Mouse (Mus musculus) midbrain, embryonic 15.5 days (tissue): Measurements from ENCODE around the gene Hcar1. TPM values are rescaled to one million over a fixed set of nuclear protein-coding genes. Genes with fewer than 3 reads are reported as not detected.

ENCODE experiments used
- ATAC-seq: fragments of 200-750 bp; cut with Nextera tagmentation; replicated peaks from 2 replicates; pipeline ENCODE4 v1.8.0; 2017; ENCODE audit warnings: moderate TSS enrichment
- H3K27ac ChIP-seq: fragments of 300-500 bp; sonication (generic); 2 replicates; pipeline ENCODE4 v1.5.1; 2015; ENCODE audit warnings: mild to moderate bottlenecking, inconsistent platforms
- H3K27me3 ChIP-seq: fragments of 300-500 bp; sonication (generic); replicated peaks from 2 replicates; pipeline ENCODE4 v1.6.1; 2015; ENCODE audit warnings: inconsistent platforms
- H3K36me3 ChIP-seq: fragments of 300-500 bp; sonication (generic); replicated peaks from 2 replicates; pipeline ENCODE4 v1.6.1; 2015; ENCODE audit warnings: inconsistent platforms
- H3K4me1 ChIP-seq: fragments of 300-500 bp; sonication (generic); 2 replicates; pipeline ENCODE4 v1.6.1; 2015; ENCODE audit warnings: inconsistent platforms
- H3K4me2 ChIP-seq: fragments of 300-500 bp; sonication (generic); 2 replicates; pipeline ENCODE4 v1.6.1; 2015; ENCODE audit warnings: inconsistent platforms, mild to moderate bottlenecking, moderate library complexity
- H3K4me3 ChIP-seq: fragments of 300-500 bp; sonication (generic); 2 replicates; pipeline ENCODE4 v1.5.1; 2015; ENCODE audit warnings: mild to moderate bottlenecking, inconsistent platforms
- H3K9ac ChIP-seq: fragments of 300-500 bp; sonication (generic); 2 replicates; pipeline ENCODE4 v1.6.1; 2015; ENCODE audit warnings: mild to moderate bottlenecking, inconsistent platforms
- H3K9me3 ChIP-seq: fragments of 300-500 bp; sonication (generic); 2 replicates; pipeline ENCODE4 v1.6.1; 2016; ENCODE audit warnings: inconsistent platforms
- WGBS: fragments of 180-500 bp; shearing (Covaris S2); methylation state at CpG from one replicate; pipeline ENCODE4 v1.1.7; 2015; ENCODE audit warnings: mixed read lengths; 5-methylcytosine and 5-hydroxymethylcytosine counted together
- polyA plus RNA-seq: library from polyadenylated mRNA; unstranded; fragments of >200 nt; fragmentation: Nextera tagmentation; extraction: Ambion mirVana; gene quantifications from 2 replicates; pipeline ENCODE4 v1.2.1, GENCODE M21; 2015

Hcar1 gene
- polyA plus RNA-seq, 1 experiment from 2014 or later = 0.65 TPM

DNA sequence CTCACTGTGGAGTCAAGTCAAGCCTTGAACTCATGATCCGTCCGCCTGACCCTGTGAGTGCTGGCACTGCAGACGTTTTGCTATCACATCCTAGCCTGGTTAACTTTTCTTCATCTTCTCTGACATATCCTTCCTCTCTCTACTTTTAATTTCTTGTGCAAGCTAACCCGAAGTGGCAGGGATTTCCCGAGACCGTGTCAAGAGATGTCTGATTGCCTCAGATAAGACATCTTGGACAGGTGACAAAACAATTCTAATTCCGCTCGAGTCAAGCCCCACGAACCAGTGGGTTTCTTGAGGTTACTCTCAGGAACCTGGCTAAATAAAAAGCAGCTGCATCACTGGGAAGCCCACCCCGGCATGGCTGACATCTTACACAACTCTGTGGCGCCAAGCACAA, 21.0 kb downstream of the Hcar1 start:
- Histone ChIP-seq H3K27me3 (no peaks in the 10 kb centered on the region), H3K4me1 (no peaks in the 10 kb centered on the region), H3K27ac (no peak overlapping the region), H3K36me3 (no peaks in the 10 kb centered on the region), H3K4me3 (no peak overlapping the region), H3K9me3 (no peaks in the 10 kb centered on the region), H3K9ac (no peak overlapping the region), H3K4me2 (no peak overlapping the region)
- ATAC-seq = no peak
- 87% methylated on average over 11 of the region's 11 CpGs for WGBS

DNA sequence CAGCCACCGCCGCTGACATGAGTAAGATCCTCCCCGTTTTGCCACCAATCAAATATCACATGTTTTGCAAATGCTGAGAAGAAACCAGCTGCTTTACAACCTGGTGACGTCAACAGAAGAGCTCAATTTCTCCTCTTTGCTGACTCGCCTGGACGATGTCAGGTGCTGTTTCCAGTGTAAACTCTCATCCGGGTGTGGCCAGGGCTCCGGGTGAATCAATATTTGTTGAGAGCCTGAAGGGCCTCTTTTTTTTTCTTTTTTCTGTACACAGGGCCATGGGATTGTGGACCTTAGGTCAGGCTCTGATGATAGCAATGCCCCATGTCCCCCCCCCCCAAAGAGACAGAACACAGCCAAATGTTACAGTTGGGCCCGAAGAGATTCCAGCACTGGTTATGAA, 25.3 kb downstream of the Hcar1 start:
- Histone ChIP-seq H3K4me1 (no peaks in the 10 kb centered on the region), H3K9ac (no peak overlapping the region), H3K36me3 (no peaks in the 10 kb centered on the region), H3K27ac (no peak overlapping the region), H3K27me3 (no peaks in the 10 kb centered on the region), H3K4me3 (no peak overlapping the region), H3K9me3 (no peaks in the 10 kb centered on the region), H3K4me2 (no peak overlapping the region)
- no peak for ATAC-seq
- 87% methylated on average over 9 of the region's 9 CpGs for WGBS

DNA sequence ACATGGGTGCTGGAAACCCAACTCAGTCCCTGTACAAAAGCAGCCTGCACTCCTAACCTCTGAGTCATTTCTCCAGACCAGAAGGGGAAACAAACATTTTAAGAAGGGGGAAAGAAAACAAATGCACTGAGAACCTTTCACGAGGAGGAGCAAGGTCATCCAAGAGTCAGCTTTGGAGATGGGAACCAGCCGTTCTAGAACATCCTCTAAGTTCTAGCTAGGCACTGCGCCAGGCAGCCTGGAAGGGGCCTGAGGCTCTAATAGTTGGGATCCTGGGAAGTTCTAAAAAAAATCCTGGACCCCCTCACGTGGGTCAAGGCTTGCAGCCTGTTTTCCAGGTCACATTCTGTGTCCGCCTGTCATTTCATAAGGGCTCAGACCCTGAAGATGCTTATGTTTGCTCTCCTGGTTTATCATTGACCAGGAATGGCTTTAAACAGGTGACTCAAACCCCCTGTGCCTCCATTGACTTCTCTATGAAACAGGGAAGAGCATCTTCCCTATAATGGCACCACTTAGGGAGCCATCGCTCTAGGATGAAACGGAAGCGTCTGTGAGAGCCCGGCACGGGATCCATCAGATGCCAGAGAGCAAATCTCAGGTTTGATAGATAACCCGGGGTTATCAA, 25.8 kb downstream of the Hcar1 start:
- no peaks in the 10 kb centered on the region for H3K27me3 ChIP-seq
- no peak overlapping the region for H3K4me2 ChIP-seq
- no peaks in the 10 kb centered on the region for H3K36me3 ChIP-seq
- no peak overlapping the region for H3K9ac ChIP-seq
- no peaks in the 10 kb centered on the region for H3K9me3 ChIP-seq
- no peak overlapping the region for H3K4me3 ChIP-seq
- no peak overlapping the region for H3K27ac ChIP-seq
- ATAC-seq = no peak
- no peaks in the 10 kb centered on the region for H3K4me1 ChIP-seq
- WGBS = 91% methylated on average over 11 of the region's 11 CpGs

DNA sequence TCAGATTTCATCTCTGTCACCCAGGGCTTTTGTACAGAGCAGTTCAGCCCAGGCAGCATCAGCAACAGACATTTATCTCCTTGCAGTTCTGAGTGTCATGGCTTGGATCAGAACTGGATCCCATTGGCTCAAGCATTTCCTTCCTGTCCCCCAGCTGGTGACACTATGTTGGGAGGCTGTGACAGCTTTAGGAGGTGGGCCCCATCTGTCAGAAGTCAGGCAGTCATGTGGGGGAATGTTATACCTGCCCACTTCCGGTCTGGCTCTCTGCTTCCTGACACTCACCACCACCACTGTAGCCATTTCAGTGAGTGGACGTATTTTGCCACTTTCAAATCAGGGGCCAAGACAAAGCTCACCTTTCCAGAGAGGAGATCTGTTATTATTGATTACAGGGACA, 28.4 kb downstream of the Hcar1 start:
- ATAC-seq = no peak
- H3K9me3 ChIP-seq = no peaks in the 10 kb centered on the region
- H3K4me1 ChIP-seq = no peaks in the 10 kb centered on the region
- no peak overlapping the region for H3K4me2 ChIP-seq
- 70% methylated on average over 2 of the region's 2 CpGs for WGBS
- no peaks in the 10 kb centered on the region for H3K27me3 ChIP-seq
- H3K9ac ChIP-seq = no peak overlapping the region
- H3K36me3 ChIP-seq = no peaks in the 10 kb centered on the region
- H3K27ac ChIP-seq = no peak overlapping the region
- H3K4me3 ChIP-seq = no peak overlapping the region

DNA sequence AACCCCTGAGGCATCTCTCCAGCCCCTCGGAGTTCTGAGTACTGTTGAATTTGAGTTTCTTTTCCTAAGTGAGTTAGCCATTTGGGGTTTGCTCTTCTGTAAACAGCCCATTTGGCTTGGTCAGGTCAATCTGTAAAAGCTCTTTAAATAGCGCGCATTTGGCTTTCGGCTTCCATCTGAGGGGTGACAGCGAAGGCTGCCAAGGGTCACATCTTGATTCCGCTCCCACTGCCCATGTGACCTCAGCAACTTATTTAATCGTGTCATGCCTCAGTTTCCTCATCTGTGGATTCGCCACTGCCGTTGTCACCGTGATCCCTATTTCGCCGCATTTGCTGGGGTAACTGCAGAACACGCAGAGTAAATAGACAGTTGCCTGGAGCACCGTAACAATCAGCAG, 35.5 kb downstream of the Hcar1 start:
- no peaks in the 10 kb centered on the region for H3K36me3 ChIP-seq
- H3K4me3 ChIP-seq = no peak overlapping the region
- no peak overlapping the region for H3K4me2 ChIP-seq
- H3K27ac ChIP-seq = no peak overlapping the region
- H3K9ac ChIP-seq = no peak overlapping the region
- no peak for ATAC-seq
- WGBS = 93% methylated on average over 14 of the region's 14 CpGs
- no peaks in the 10 kb centered on the region for H3K27me3 ChIP-seq
- no peaks in the 10 kb centered on the region for H3K4me1 ChIP-seq
- H3K9me3 ChIP-seq = no peaks in the 10 kb centered on the region

DNA sequence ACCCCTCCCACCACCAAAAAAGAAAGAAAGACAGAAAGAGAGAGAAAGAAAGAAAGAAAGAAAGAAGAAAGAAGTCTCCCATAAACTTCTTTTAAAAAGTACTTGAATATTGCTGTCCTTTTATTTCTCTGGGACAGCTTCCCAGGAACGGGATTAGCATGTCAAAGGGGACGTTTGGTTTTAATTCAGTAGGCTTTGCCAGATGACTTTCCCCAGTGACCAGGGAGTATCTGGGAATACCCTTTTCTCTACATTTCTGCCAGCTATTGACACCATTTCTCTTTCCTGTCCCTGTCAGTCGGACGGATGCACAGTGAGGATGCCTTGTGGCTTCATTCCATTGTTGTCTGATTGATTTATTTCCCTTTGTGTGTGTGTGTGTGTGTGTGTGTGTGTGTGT, 36.0 kb downstream of the Hcar1 start:
- Histone ChIP-seq H3K4me2 (no peak overlapping the region), H3K9me3 (no peaks in the 10 kb centered on the region), H3K27ac (no peak overlapping the region), H3K9ac (no peak overlapping the region), H3K4me3 (no peak overlapping the region), H3K4me1 (no peaks in the 10 kb centered on the region), H3K36me3 (no peaks in the 10 kb centered on the region), H3K27me3 (no peaks in the 10 kb centered on the region)
- 34% methylated on average over 4 of the region's 4 CpGs for WGBS
- ATAC-seq = no peak

DNA sequence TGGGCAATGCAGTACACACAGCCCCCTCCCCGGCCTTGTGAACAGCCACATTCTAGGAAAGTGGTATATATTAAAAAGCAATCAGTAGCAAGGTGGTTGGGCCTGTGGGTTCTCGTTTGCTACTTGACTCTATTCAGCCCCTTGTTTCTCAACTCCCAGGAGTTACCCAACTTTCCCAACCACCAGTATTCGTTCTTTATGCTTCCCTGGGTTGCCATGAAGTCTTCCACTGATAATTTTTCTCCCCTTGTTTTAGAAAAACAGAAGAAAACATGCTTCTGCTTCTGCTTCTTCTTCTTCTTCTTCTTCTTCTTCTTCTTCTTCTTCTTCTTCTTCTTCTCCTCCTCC, 36.9 kb downstream of the Hcar1 start:
- no peaks in the 10 kb centered on the region for H3K4me1 ChIP-seq
- 70% methylated on average over 3 of the region's 3 CpGs for WGBS
- no peak overlapping the region for H3K4me3 ChIP-seq
- no peak overlapping the region for H3K27ac ChIP-seq
- H3K9ac ChIP-seq = no peak overlapping the region
- no peaks in the 10 kb centered on the region for H3K27me3 ChIP-seq
- no peaks in the 10 kb centered on the region for H3K36me3 ChIP-seq
- ATAC-seq = no peak
- H3K4me2 ChIP-seq = no peak overlapping the region
- no peaks in the 10 kb centered on the region for H3K9me3 ChIP-seq

DNA sequence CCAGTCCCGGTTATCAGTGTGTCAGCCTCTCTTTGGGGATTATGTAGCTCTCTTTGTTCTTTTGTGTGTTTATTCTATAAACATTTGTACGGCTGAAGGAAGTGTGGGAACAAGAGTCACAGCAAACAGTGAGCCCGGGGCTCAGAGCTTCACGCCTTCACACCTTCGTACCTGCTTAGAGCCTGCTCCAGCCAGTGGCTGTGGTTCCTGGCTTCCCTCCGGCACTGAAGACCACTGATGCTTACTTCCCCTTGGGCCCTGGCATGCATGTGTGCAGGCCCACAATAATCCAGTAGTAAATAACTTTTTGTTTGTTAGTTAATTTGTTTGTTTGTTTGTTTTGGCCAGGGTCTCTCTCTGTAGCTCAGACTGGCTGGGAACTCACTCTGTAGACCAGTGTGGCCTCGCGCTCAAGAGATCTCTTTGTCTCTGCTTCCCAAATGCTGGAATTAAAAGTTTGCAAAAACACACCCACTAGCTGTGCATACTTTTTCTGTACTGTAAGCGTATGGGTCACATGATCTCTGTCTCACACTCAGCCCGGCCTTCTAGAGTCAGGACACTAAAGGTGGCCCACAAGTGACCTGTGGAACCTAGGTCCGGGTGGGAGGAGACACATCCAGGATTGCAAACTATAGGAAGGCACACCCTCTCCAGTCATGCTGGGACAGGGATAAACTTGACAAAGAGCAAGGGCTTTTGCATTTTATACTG, 37.4 kb downstream of the Hcar1 start:
- no peak for ATAC-seq

DNA sequence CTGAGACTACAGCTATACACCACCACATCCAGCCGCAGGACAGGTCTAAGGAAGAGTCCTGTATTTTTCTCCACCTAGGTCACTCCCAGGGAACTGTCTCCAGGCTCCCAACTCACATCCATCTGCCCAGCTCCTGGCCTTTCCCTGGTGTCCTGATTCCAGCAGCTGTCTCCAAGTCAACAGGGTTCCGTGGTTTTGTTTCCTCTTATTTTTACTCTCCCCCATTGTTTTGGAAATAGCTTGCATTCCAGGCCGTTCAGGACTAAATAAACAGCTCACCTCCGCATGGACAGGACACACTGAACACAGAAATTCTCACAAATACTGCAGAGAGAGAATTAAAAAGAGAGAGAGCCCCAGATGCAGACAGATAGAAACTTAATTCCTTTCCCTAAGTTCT, 42.4 kb downstream of the Hcar1 start:
- Histone ChIP-seq H3K27me3 (no peaks in the 10 kb centered on the region), H3K9me3 (no peaks in the 10 kb centered on the region), H3K4me3 (no peak overlapping the region), H3K4me2 (no peak overlapping the region), H3K9ac (no peak overlapping the region), H3K36me3 (no peaks in the 10 kb centered on the region), H3K4me1 (no peaks in the 10 kb centered on the region), H3K27ac (no peak overlapping the region)
- 56% methylated on average over 4 of the region's 4 CpGs for WGBS
- ATAC-seq = no peak

More for the DNA sequence above, 37.4 kb downstream of the Hcar1 start:
- no peaks in the 10 kb centered on the region for H3K4me1 ChIP-seq
- H3K27ac ChIP-seq = no peak overlapping the region
- H3K9me3 ChIP-seq = no peaks in the 10 kb centered on the region
- no peaks in the 10 kb centered on the region for H3K36me3 ChIP-seq
- no peak overlapping the region for H3K4me3 ChIP-seq
- H3K27me3 ChIP-seq = no peaks in the 10 kb centered on the region
- WGBS = 62% methylated on average over 11 of the region's 11 CpGs
- H3K4me2 ChIP-seq = no peak overlapping the region
- no peak overlapping the region for H3K9ac ChIP-seq

DNA sequence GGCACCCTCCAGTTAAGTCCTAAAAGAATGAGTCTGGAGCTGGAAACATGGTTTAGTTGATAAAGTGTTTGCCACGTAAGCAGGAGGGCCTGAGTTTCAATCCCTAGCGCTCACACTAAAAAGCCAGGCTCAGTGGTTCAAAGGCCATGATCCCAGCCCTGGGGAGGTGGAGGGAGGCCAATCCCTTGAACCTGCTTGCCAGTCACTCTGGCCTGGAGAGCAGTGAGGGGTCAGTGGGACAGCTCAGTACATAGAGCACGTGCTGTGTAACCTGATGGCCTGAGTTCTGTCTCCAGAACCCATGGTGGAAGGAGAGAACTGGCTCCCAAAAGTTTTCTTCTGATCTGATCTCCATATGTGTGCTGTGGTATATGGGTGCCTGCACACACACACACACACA, 45.0 kb downstream of the Hcar1 start:
- Histone ChIP-seq H3K9me3 (no peaks in the 10 kb centered on the region), H3K27ac (no peak overlapping the region), H3K27me3 (no peaks in the 10 kb centered on the region), H3K9ac (no peak overlapping the region), H3K4me3 (no peak overlapping the region), H3K4me1 (no peaks in the 10 kb centered on the region), H3K4me2 (no peak overlapping the region), H3K36me3 (no peaks in the 10 kb centered on the region)
- 75% methylated on average over 3 of the region's 3 CpGs for WGBS
- ATAC-seq = no peak

DNA sequence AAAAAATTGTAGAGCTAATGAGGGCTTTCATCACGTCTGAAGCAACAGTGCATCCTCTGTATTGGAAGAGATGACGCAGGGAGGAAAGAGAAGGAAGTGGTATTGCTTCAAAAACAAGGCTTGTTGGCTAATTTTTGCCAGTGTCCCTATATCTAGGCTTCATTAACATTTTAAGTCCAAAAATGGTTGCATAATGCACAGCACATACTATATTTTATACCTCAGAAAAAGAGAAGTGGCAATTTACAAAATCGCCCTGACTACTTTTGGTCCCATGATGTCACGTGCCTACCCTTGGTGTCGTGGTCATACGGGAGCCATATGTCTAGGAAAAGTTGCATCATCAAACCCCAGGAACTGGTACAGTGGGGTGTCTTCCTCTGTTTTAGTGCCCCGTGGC, 47.5 kb downstream of the Hcar1 start:
- Histone ChIP-seq H3K36me3 (no peaks in the 10 kb centered on the region), H3K27me3 (no peaks in the 10 kb centered on the region), H3K9ac (no peak overlapping the region), H3K4me1 (no peaks in the 10 kb centered on the region), H3K4me2 (no peak overlapping the region), H3K9me3 (no peaks in the 10 kb centered on the region), H3K4me3 (no peak overlapping the region), H3K27ac (no peak overlapping the region)
- 90% methylated on average over 7 of the region's 7 CpGs for WGBS
- ATAC-seq = no peak

DNA sequence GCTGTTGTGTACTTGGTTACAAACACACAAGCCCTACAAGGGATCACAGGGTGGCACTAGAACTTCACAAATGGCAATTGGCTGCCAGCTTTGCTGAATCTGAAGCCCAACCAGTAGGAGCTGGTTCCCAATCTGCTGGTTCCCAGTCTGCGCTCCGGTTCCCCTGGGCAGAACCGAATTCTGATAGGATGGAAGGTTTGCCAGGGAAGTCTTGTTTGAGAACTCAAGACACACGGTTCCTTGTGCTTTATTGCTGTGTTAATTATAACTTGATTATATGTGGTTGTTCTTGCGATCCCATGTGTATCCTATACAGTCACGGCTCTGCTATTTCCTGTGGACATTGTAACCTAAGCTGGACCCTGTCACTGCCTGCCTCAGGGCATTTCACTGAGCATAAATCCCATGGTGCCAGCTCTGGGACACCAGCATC, 52.1 kb downstream of the Hcar1 start:
- no peak for ATAC-seq
- H3K9me3 ChIP-seq = no peaks in the 10 kb centered on the region
- WGBS = 82% methylated on average over 6 of the region's 6 CpGs
- no peaks in the 10 kb centered on the region for H3K36me3 ChIP-seq
- no peak overlapping the region for H3K9ac ChIP-seq
- no peak overlapping the region for H3K27ac ChIP-seq
- no peak overlapping the region for H3K4me2 ChIP-seq
- H3K27me3 ChIP-seq = no peaks in the 10 kb centered on the region
- H3K4me1 ChIP-seq = no peaks in the 10 kb centered on the region
- H3K4me3 ChIP-seq = no peak overlapping the region
